Mouse (Mus musculus) olfactory bulb, adult 2 months (tissue): Measurements from ENCODE around the gene Psmb7.

Experiments
- CTCF ChIP-seq: fragments of 200-500 bp; IDR thresholded peaks from 2 replicates; pipeline ENCODE4 v1.5.1; 2012; ENCODE audit warnings: low read depth, mild to moderate bottlenecking, low read length, moderate library complexity; ENCODE audit not compliant: insufficient read depth
- POLR2A ChIP-seq: fragments of 200-500 bp; IDR thresholded peaks from 2 replicates; pipeline ENCODE4 v1.6.1; 2012; ENCODE audit warnings: mild to moderate bottlenecking, low read depth, low read length, moderate library complexity; ENCODE audit not compliant: insufficient read depth

DNA sequence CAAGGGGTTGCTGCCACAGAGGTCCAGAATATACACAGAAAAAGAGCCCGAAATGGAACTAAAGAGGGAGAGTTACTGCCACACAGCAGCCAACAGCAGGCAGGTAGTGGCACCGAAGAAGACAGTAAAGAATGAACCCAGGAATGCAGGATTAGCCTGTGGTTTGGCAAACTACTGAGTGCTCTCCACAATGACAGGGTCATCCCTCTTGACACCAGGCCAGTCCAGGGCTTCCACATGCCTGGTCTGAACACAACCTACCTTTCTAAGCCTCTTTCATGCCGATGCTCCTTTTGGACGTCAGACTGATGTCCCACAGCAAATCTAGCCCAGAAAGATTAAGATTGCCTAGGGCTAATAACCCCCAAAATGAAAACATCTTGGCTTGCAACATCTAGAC, 15.1 kb downstream of the Psmb7 start:
- TF ChIP-seq CTCF (no peak), POLR2A (no peak)
